Mouse (Mus musculus) layer of hippocampus, adult 2 months (tissue): Measurements from ENCODE around the gene Mamdc4. TPM values are rescaled to one million over a fixed set of nuclear protein-coding genes. Genes with fewer than 3 reads are reported as not detected.

Experiments used
- DNase-seq, 2 experiments: peaks; one replicate each; pipeline ENCODE4 v3.0.0; 2022; ENCODE audit warnings: low spot score in 2 of 2
- H3K27ac ChIP-seq: fragments of 200-600 bp; 2 replicates; pipeline ENCODE4 v1.8.1; 2022
- H3K4me3 ChIP-seq: fragments of 200-600 bp; 2 replicates; pipeline ENCODE4 v1.8.1; 2022; ENCODE audit warnings: mild to moderate bottlenecking
- CTCF ChIP-seq: fragments of 200-600 bp; conservative IDR thresholded peaks from 2 replicates; pipeline ENCODE4 v1.8.1; 2022; ENCODE audit warnings: antibody characterized with exemption, mild to moderate bottlenecking, moderate library complexity
- total RNA-seq, 2 experiments: library from RNA; stranded (reverse); gene quantifications; 2 replicates each; pipeline ENCODE4 v1.2.3; 2021

Gene Mamdc4
- total RNA-seq, 2 experiments from 2014 or later = 2.8 to 3.5 TPM

GRCm38 (mm10) chr2:25549021-25549991, 25.3 kb downstream of the Mamdc4 start:
- no peak for TF ChIP-seq CTCF
- H3K4me3 ChIP-seq = no peak overlapping the region
- no peak overlapping the region for H3K27ac ChIP-seq
- DNase-seq = no peak

- H3K4me3 ChIP-seq = peak within 1 kb of the TSS; percentile 69
Observed at GRCm38 (mm10) chr2:25546811-25547491, 27.7 kb downstream of the Mamdc4 start, which contains the start of gene Traf2. Gene Traf2 (minus strand): TSS chr2:25546940.

GRCm38 (mm10) chr2:25545996-25546810, 28.4 kb downstream of the Mamdc4 start:
- Histone ChIP-seq H3K27ac (peak overlapping the region; percentile 83), H3K4me3 (peak overlapping the region; percentile 69)
- no peak for DNase-seq
- no peak for TF ChIP-seq CTCF

More at GRCm38 (mm10) chr2:25546811-25547491, 27.7 kb downstream of the Mamdc4 start, which contains the start of gene Traf2:
- peak; percentile 98 to 99 for DNase-seq
- H3K27ac ChIP-seq = peak within 1 kb of the TSS; percentile 83
- no peak for TF ChIP-seq CTCF

DNA sequence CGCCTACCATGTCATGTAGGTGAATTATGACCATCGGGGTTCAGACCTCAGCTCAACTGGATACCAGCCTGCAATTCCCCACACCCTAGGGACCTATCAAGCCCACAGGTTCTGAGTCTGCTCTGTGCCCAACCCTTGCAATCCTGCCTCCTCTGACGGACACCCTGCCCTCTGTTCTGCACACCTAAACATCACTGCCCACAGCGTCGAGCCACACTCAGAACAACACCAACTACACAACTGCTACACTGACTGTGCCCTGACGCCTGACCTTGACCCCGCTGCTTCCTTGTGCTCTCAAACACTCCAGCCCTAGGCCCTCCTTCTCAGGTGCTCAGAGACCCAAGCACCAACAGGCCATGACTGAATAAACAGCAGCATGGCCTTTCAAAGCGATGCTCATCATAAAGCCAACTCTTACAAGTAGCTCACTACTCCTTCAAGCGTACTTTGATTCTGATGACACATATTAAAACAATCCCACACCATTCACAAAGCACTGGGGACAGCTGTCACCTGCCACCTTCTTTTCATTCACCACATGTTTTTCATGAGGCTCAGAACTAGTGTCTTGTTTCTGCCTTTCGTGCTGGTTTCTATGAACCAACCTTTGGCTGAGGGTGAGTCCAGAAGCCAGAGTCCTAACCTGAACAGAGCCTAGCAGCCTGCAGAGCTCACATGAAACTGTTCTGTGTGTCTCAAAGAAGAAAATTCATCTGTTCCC, 32.8 kb downstream of the Mamdc4 start:
- TF ChIP-seq CTCF = no peak
- Histone ChIP-seq H3K4me3 (no peak overlapping the region), H3K27ac (no peak overlapping the region)
- no peak for DNase-seq

GRCm38 (mm10) chr2:25540541-25540948, 34.1 kb downstream of the Mamdc4 start:
- no peak for DNase-seq
- H3K27ac ChIP-seq = no peak overlapping the region
- H3K4me3 ChIP-seq = no peak overlapping the region
- TF ChIP-seq CTCF = no peak

DNA sequence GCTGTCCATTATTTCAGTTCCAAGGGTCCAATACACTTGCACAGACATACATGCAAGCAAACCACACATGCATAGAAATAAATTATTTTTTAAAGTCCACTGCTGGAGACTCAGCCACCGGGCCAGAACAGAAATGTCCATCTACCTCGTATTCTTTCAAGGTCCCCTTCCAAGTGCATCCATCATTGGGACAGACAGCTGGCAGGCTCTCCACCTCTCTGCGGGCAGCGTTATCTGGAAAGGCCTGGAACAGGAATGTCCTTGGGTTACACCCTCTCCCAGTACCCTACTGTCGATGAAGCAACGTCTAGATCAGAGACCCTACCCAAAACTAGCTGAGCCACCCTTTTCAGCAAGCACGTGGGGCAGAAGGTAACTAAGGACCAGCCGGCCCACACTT, 38.1 kb downstream of the Mamdc4 start:
- TF ChIP-seq CTCF = no peak
- no peak for DNase-seq
- Histone ChIP-seq H3K4me3 (no peak overlapping the region), H3K27ac (no peak overlapping the region)

DNA sequence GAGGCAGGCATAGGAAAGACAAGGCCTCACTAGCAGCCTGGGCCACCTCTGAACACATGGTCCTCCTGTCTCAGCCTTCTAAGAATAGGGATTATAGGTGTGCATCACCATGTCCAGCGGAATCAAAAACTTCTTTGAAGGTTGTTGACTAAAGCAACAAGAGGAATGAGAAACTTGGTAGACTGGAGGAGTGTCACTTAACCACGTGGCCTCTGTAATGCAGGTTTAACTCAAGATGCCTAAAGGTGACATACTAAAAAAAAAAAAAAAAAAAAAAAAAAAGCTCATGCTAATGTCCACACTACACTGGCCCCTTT, 39.8 kb downstream of the Mamdc4 start:
- Histone ChIP-seq H3K4me3 (no peak overlapping the region), H3K27ac (no peak overlapping the region)
- no peak for DNase-seq
- TF ChIP-seq CTCF = no peak

DNA sequence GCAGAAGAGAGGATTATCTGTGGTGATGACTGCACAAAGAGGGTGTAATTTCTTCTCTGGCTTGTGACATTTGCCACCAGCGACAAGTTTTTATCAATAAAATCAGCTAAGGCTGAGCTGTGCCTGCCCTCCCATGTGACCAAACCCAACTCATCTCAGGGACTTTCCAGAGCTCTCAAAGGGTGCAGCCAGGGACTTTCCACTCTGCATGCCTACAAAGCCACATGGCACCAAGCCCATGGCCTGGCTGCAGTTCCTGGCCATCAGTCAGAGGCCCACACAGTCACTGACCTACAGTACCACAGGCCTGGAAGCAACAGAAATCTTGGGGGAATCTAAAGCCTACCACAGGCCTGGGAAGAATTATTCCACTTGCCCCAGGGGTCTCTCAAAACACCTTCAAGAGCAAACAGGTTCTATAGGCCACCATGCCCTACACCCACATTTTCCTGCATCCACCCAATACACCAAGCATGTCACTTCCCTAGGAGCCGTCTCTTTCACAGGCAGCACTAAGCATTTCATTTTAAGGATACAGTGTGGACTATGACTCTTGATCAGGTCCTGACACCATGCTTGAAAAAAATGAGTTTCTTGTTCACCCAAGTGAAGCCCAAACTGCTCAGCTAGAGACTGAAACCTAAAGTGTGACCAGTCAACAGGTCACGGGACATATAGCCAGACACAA, 40.3 kb downstream of the Mamdc4 start:
- Histone ChIP-seq H3K4me3 (no peak overlapping the region), H3K27ac (peak overlapping the region; percentile 19; the same call in 1 of the 2 replicates)
- peak in 1 of 2 experiments; percentile 41 for DNase-seq
- no peak for TF ChIP-seq CTCF

DNA sequence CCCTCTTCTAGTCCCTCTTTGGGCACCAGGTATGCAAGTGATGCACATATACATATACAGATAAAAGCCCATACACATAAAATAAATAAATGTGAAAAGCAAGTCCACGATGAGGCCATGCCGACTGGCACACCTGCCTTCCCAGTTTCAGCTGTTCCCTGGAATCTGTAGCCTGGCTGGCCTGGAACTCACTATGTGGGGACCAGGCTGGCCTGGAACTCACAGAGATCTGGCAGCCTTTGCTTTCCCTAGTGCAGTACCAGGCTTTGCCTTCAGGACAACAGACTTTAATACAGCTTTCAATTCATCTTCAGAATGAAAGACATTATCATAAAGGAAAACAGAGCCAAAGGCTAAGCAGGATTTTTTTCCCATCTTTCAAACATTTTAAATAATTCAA, 40.9 kb downstream of the Mamdc4 start:
- Histone ChIP-seq H3K4me3 (no peak overlapping the region), H3K27ac (peak overlapping the region; percentile 23; the same call in 1 of the 2 replicates)
- TF ChIP-seq CTCF = peak; percentile 35; the same call in 1 of the 2 replicates
- no peak for DNase-seq

DNA sequence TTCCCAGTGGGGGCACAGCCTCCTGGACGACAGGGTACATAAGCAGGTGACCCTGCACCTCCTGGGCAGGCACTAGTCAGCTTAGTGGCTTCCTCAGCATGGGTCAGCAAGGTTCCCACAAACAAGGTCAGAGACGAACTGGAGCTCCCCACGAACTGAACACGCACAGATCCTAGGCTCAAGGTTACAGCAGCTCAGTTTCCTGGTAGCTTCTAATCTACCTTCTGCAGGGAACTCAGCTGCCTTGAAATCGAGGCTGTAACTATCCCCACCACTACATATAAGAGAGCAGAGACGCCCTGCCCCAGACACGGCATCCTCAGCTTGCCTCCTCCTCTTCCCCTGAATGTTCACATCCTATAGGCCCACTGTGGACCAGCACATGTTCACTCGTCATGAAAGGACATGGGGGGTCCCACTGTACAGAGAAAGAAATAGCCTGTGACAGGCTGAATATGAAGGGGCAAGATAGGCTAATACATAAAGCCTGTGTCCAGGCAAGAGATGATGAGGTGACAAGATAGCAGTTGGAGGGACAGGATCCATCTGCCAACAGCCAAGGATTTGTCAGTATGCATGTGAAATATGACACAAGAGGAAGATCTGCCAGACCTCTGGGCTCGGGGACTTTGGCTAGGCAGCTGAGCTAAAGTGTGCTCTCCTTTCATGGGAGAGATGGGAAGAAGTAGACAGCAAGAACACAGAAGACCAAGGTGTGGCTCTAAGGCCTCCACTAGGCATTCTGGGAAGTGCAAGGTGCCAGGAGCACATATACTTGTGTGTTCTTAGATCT, 47.9 kb downstream of the Mamdc4 start:
- H3K4me3 ChIP-seq = no peak overlapping the region
- DNase-seq = no peak
- TF ChIP-seq CTCF = no peak
- H3K27ac ChIP-seq = no peak overlapping the region

Other genes starting within 250 kb of the Mamdc4 start
- 10 to 100 TPM; 56.4 to 58.0 TPM for gene Man1b1, start 242.5 kb downstream of the Mamdc4 start, total RNA-seq
- 10 to 100 TPM; 32.1 to 36.2 TPM for gene Dpp7, start 218.5 kb downstream of the Mamdc4 start, total RNA-seq
- gene Uap1l1, start 209.2 kb downstream of the Mamdc4 start, total RNA-seq = 10 to 100 TPM; 14.6 to 19.8 TPM
- gene Sapcd2, start 202.5 kb downstream of the Mamdc4 start, total RNA-seq = 1 to 10 TPM; 3.0 to 4.0 TPM
- gene Entpd2, start 179.0 kb downstream of the Mamdc4 start, total RNA-seq = 10 to 100 TPM; 14.6 to 16.6 TPM
- gene Npdc1, start 175.5 kb downstream of the Mamdc4 start, total RNA-seq = 100 to 1,000 TPM; 429 to 433 TPM
- gene Fut7, start 151.6 kb downstream of the Mamdc4 start, total RNA-seq = under 1 TPM in 1 of 2 experiments, not detected in 1; 0.37 TPM
- gene Abca2, start 146.1 kb downstream of the Mamdc4 start, total RNA-seq = 100 to 1,000 TPM; 159 to 167 TPM
- gene Clic3, start 118.0 kb downstream of the Mamdc4 start, total RNA-seq = under 1 TPM in 1 of 2 experiments, not detected in 1; 0.49 TPM
- 10 to 100 TPM; 55.7 to 62.1 TPM for gene Paxx, start 113.8 kb downstream of the Mamdc4 start, total RNA-seq
- gene Ptgds, start 104.8 kb downstream of the Mamdc4 start, total RNA-seq = 100 to 1,000 TPM; 541 to 735 TPM
- gene Lcn12, start 80.9 kb downstream of the Mamdc4 start, total RNA-seq = not detected
- gene Fbxw5, start 74.1 kb downstream of the Mamdc4 start, total RNA-seq = 100 to 1,000 TPM; 109 to 120 TPM
- 1 to 10 TPM in 1 of 2 experiments, under 1 TPM in 1; 0.97 to 1.5 TPM for gene C8g, start 73.1 kb downstream of the Mamdc4 start, total RNA-seq
- gene Traf2, start 27.9 kb downstream of the Mamdc4 start, total RNA-seq = 10 to 100 TPM; 10.9 to 12.0 TPM
- gene Edf1, start 17.0 kb downstream of the Mamdc4 start, total RNA-seq = 100 to 1,000 TPM; 193 to 200 TPM
- gene Phpt1, start 379 bp upstream of the Mamdc4 start, total RNA-seq = 10 to 100 TPM; 59.1 to 67.5 TPM
- 100 to 1,000 TPM; 106 to 120 TPM for gene Ajm1, start 6.9 kb upstream of the Mamdc4 start, total RNA-seq
- gene Rabl6, start 33.7 kb upstream of the Mamdc4 start, total RNA-seq = 100 to 1,000 TPM; 149 to 151 TPM
- not detected for gene Ccdc183, start 42.8 kb upstream of the Mamdc4 start, total RNA-seq
- gene Tmem141, start 47.2 kb upstream of the Mamdc4 start, total RNA-seq = 10 to 100 TPM; 14.1 to 15.4 TPM
- gene Fcna, start 53.2 kb upstream of the Mamdc4 start, total RNA-seq = under 1 TPM; 0.79 TPM
- gene Lcn8, start 78.3 kb upstream of the Mamdc4 start, total RNA-seq = not detected
- not detected for gene Lcn5, start 83.1 kb upstream of the Mamdc4 start, total RNA-seq
- gene Lcn6, start 101.9 kb upstream of the Mamdc4 start, total RNA-seq = not detected
- gene Lcn10, start 107.9 kb upstream of the Mamdc4 start, total RNA-seq = not detected
- not detected for gene Obp2a, start 125.2 kb upstream of the Mamdc4 start, total RNA-seq
- gene Bmyc, start 131.9 kb upstream of the Mamdc4 start, total RNA-seq = 10 to 100 TPM; 83.7 to 88.9 TPM
- gene Obp2b, start 162.2 kb upstream of the Mamdc4 start, total RNA-seq = under 1 TPM in 1 of 2 experiments, not detected in 1; 0.86 TPM
- not detected for gene Lcn3, start 190.7 kb upstream of the Mamdc4 start, total RNA-seq
- not detected for gene Lcn11, start 202.2 kb upstream of the Mamdc4 start, total RNA-seq
- not detected for gene Gm13539, start 207.4 kb upstream of the Mamdc4 start, total RNA-seq
- not detected for gene Glt6d1, start 241.0 kb upstream of the Mamdc4 start, total RNA-seq
- not detected for gene Lcn9, start 248.3 kb upstream of the Mamdc4 start, total RNA-seq